Mouse (Mus musculus): ENCODE data around the gene Hibadh.

Hibadh gene

DNA sequence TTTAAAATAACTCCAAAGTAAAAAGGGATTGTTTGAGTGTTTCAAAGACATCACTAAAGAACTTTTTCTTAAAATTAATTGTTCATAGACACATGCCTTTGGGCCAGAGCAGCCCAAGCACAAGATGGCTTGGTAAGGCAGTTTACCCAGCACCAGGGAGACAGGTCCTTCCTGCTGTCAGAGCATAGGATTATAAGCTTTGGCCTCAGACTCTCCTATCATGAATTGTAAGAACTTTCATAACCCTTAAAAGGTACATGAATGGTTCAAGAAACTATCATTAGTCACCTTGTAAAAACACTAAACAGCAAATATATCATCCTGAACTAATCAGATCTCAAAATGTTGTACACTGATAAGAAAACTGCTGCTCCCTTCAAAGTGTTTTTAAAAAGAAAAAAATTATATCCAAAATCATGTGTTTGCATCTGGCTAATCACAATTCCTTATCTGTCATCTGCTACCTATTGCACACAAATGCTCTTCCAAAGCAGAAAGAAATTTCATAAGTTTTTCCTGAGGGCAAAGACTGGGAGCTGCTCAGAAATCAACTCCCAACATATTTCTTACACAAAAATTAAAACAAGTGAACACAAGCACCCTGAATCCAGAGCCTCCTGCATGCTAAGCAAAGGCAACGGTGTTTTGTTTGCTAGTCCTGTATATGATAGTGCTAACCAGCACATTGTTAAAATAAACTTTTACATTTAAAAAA is 1.6 kb downstream of the Hibadh start:
- no peak for DNase-seq (ENCODE audit: low read depth, low spot score)

DNA sequence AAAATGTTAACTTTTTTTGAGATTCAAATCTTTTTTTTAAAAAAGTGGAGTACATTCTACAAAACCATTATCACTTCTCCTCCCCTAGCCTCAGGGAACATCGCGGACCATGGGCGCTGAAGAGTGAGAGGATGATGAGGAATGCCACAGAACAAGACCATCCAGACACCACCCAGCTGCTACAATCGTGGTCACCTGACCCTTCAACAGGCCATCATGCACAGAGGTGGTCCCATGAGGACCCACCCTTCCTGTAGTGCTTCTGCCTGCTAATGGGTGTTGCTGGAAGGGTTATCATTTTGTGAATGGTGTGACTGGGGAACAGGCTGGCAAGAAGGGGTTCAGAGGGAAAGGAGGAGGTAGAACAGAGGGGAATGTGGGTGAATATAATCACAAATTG is 2.9 kb downstream of the Hibadh start:
- DNase-seq (ENCODE audit: low read depth, low spot score) = no peak

DNA sequence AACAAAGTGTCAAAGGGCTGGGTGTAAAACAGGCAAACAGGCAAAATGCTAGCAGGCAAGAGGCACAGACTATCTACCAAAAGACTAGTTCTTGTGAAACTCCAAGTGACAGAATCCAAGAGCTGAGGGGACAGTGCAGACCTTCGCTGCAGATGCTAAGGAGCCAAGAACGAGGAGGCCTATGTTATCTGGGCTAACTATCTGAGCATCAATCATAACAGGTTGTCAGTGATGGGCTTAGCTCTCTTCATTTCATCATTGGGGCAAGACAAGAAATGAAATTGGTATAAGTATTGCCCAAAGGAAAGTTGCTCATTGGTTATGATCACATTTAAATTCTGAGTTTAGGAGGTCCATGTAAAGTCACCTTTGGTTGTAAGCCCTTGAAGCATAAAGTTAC is 4.8 kb downstream of the Hibadh start:
- DNase-seq (ENCODE audit: low read depth, low spot score) = no peak

DNA sequence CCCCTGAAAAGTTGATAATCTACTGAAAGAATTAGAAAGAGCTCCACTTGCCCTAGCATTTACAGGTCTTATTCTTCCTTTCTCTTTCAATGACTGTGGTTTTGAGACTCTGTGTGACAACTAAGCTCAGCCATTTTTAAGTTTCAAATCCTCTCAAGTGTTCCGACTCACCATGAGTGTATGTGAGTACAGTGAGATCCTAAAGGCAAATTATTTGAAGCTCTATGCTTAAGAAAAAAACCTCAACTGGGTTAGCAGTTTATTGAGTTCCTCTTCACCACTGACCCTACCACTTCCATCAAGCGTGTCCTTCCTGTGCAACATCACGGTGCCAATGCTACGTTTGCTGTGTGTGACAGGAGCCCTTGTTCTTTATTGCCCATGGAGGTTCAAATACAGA is 9.6 kb downstream of the Hibadh start:
- DNase-seq (ENCODE audit: low read depth, low spot score) = no peak

DNA sequence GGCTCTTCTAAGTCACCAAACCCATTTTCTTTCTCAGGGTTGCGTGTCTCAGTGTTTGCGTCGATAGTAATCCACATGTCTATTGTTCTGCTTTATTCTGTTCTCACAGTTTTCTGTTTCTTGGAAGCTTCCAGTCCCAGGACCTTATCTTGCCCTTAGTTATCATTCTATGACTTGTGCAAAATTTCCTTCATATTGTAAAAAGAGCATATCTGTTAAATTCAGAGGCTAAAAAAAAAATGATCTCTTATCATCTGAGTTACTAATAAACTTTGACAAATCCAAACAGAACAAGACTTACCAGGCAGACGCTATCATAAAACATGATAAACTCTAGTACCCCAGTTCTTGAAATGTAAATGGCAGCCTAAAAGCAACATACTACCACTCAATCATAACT is 11.0 kb downstream of the Hibadh start:
- DNase-seq (ENCODE audit: low read depth, low spot score) = no peak

DNA sequence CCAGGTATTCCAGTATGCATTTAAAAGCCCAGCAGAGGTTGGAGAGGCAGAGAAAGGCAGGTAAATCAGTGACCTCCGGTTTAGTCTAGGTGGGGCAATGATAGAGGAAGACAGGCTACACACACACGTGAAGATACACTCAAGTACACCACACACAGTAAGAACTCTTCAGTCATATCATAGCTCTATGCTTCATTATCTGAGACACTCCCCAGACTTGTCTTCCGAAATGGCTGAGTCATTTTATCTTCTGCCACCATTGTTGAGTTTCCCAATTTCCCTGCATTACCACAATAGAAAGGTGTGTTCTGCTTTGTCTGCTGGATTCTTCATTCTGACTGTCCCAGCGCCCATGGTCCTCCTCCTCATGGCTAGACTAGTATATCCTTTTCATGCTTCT is 13.5 kb downstream of the Hibadh start:
- DNase-seq (ENCODE audit: low read depth, low spot score) = no peak

DNA sequence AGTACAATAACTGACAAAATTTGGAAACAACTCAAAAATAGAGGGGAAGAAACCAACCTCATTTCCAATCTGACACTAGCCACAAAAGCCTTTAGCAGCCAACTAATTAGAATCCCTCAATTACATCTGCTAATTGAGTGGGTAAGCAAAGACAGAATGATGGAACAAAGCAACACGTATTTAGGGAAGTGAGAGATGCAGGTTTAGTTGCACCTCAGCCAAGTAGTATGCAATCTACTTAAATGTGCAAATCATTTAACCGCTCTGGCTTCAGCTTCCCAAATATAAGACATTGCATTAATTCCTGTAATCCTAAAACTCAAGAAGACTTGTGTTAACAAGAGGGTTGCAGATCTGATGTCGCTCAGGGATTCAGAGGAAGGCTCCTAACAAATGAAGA is 16.4 kb downstream of the Hibadh start:
- DNase-seq (ENCODE audit: low read depth, low spot score) = no peak

DNA sequence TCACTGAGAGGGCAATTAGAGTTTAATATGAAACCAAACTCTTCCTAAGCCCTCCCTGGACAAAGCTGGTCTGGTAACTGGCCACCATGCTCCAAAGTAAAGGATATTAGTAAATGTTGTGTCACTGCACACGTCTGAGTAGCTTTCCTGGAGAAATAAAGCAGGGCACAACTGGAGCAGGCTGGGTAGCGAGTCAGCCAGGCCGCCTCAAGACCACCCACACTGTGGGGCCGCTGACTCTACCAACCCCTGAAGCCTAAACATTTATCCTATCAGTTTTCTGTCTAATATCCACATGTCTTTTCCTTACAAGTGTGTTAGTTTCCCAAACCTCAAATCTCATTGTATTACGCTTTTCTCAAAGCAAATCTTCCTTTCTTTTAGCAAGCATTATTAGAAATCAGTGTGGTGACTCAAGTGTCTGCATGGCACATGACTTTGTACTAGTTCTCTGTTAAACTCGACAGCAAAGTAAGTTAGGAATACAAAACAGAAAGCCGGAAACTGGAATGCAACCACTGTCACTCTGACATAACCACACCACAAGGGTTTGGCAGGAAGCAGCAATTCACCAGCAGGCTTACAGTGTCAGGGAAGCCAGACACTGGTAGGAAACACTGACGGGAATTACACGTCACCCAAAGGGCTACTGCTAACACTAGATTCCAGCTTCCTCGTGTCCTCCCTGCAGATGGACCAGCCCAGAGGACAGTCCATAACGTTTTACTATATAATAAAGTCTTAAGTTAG is 18.3 kb downstream of the Hibadh start:
- no peak for DNase-seq (ENCODE audit: low read depth, low spot score)

DNA sequence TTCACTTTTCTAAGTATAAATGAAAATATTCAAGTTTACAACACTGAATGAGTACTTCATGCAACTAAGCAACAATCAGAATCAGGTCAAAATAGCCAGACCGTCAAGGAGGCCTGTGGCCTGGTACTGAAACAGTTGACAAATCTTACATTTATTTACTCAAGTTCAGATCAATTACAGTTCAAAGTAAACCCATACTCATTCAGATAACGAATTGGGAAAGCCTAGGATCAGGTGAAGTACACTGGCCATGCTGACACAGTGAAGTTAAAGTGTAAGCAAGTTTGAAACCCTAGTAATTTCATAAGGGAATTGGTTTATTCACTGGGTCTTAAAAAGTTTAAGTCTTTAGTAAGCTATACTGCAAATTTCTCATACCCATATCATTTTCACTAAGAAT is 20.1 kb downstream of the Hibadh start:
- DNase-seq (ENCODE audit: low read depth, low spot score) = no peak

DNA sequence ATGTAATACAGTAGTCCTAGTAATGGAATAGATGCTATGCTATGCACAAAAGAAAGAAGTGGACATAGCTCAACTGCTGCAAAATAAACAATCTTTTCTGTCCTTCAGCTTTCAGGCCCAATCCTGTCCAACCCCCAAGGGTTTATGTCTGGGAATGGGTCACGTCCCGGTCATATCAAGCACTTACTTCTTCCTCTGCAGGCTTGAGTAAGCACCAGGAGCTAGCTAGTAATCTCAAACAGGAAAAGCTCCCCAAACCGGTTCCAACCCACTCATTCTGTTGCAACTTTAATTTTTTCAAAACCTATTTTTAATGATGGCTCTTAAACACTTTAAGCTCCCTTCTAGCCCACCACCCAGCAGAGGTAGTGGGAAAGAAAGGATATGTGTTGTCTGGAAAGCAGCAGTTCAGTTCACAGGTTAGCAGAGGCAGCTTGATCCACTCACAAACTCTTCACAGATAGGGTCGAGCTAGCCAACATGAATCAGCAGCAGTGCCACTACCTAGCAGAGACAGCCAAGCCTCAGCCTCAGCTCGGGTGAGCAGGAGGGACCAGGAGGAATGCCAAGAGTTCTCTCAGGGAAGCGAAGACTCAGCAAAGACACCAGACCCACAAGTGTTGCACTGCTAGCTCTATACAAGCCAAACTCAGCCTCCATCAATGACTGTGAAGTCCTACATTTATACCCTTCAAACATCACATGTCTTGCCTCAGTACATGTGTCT is 30.4 kb downstream of the Hibadh start:
- peak; percentile 37 for DNase-seq (ENCODE audit: low read depth, low spot score)

DNA sequence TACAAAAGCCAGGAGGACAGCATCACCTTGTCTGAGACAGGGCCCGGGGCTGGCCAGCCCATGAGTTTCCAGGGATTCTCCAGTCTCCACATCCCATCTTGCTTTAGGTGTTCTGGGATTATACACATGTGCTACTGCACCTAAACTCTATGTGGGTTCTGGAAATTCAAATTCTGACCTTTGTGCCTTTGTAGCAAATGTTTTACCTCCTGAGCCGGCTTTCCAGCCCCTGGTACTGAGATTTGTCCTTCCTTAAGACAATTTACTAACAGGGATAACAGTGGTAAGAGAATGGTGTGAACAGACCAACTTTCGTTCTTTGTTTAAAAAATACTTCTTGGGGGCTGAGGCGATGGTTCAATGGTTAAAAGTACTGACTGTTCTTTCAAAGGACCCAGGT is 32.1 kb downstream of the Hibadh start:
- DNase-seq (ENCODE audit: low read depth, low spot score) = no peak

DNA sequence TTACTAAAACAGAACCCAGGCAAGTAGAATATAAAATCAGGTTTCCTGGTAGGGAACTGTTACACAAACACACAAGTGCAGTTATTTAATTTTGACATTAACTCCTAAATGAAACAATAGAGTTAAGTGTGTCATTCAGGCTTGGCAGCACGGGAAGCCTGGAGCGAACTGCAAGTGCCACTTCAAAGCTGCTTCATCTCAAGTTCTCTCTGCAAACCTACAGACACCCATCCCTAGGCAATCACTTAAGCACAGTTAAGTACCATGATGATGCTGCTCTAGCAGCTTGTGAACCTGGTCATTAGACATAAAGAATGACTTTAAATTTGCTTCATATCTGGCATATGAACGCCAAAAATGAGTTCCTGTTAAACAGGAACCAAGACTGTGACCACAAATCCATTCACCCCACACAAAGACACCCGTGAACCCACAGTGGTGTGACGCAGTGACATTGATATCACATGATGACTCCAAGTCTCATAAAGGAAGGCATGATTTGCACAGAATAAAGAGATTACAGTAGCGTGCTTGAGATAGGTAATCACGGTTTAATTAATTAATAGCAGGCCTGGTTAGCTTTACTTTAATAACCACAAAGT is 33.3 kb downstream of the Hibadh start:
- no peak for DNase-seq (ENCODE audit: low read depth, low spot score)

DNA sequence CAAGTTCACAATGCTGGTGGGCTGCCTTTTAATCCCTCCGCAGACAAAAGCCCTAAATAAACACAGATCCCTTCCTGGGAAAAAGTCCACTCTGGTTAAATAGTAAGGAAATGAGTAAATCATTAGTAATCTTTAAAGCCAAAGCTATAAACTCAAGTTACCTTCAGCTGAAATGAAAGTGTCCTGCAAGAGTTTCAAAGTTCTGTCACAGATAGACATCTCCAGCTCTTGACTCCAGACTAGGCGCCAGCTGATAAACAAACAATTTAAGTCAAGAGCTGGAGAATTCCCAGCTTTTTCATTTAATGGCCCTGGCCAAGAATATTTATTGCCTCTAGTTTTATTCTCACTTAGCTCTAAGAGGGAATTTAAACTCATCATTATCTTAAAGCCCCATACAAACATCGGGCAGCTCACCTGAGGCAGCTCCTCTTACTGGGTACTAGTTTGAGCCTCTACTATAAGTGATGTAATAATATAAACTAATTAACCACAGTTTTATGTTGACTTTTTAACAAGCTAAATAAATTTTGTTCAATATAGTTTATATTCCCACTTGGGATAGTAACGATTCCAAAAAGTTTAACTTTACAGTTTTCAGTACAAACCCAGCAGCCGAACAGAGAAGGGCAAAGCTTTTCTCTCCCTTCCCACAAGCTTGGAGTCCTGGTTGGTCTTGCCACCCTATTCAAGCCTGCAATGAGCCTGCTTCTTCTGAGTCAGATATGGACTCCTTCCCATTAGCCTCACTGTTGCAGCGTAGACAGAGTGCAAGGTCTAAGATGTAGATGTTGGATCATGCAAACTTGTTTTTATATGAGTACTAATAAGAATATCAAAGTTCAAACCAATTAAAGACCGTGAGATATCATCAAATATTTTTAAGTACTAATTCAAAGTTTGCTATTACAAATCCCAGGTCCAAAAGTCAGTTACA is 38.2 kb downstream of the Hibadh start:
- DNase-seq (ENCODE audit: low read depth, low spot score) = no peak

DNA sequence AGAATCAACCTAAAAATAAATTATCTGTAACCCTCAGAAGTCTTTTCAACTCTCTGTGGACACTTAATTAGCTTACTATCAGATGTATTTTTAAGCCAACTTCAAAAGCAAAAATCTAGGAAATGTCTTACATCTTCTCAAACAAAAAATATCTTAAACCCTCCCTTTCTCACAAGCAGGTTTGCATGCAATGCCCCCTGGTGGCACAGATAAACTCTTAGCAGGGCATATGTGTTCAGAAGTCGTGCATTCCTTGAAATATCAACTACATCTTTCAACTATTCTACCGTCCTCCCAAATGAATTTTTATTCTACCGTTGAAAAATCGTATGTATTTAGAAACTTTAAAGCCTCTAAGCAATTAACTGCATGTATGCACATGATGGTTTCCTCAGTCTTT is 39.1 kb downstream of the Hibadh start:
- peak; percentile 77 for DNase-seq (ENCODE audit: low read depth, low spot score)

DNA sequence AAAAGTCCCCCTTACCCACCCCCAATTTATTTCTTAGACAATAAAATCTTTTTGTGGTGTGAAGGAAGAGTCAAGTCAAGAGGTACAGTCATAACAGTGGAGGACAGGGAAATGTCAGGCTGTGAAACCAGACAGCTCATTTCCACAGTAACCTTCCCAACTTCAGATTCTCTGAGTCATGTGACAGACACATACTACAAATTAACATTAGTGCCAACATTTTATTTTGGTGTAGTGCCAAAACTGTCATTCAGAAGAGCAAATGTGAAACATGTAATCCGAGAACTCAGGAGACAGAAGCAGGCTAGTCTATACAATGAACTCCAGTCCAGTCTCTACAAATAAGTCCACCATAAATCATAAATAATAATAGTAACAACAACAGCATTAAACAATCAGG is 45.4 kb downstream of the Hibadh start:
- DNase-seq (ENCODE audit: low read depth, low spot score) = no peak

DNA sequence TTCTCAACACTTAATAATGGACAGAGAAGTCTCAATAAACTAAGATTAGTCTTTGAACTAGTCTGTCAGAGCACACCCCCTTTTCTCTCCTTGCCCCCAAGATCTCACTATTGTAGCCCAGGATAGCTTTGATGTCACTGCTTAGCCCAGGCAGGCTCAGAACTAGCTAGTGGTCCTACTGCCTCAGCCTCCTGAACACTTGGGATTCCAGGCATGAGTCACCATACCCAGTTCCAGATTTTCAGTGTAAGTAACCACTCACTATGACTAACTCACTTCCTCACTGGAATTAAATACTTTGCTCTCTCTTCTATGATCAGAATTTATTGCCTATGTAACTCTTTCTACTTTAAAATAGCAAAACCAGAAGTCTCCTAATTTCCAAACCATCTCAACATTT is 53.6 kb downstream of the Hibadh start:
- no peak for DNase-seq (ENCODE audit: low read depth, low spot score)

DNA sequence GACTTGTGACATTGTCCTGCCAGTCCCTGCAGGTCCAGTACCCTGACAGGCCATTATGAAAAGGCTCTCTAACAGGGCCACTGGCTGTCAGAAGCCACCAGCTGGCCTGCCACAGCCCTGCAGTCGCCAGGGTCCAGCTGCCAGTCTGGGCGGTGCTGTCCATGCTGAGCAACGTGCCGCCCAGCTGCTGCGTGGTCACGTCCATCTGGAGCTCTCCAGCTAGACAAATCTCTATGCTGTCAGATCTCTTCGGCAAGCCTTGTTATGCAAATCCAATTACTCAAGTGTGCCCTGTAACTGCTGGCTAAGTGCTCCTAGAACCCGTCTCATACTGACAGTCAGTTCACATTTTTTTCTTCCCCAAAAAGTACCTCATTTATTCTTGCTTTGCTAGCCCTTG is 55.8 kb downstream of the Hibadh start:
- DNase-seq (ENCODE audit: low read depth, low spot score) = peak; percentile 71

DNA sequence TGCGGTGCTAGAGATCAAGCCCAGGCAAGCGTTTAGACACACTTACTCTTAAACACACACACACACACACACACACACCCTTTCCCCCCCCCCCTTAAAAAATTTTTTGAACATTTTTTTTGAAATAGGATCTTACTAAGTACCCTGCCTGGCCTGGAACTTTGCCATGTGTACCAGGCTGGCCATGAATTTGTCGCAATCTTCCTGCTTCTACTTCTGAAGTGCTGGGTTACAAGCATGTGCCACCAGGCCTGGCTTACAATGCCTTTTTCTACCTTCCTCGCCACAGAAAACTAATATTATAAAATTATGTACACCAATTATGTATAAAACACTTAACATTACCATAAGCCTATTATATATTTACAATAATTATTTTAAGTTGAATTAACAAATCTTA is 59.1 kb downstream of the Hibadh start:
- no peak for DNase-seq (ENCODE audit: low read depth, low spot score)

DNA sequence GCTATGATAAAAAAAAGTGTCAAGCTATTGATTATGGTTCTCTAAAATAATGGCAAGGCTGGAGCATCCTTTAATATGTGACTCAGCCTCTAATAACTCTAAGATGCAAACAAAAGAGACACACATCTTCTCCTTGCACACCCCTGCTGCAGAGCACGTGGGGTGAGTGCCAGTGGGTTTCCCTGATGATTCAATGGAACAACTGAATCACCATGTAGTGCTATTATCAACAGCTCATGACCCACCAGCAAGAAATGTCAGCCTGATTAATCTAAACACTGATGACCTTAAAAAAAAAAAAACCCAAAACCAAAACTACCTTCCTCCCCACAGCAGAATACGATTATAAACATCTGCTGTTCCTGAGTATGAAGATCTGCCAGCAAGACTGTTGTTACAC is 61.9 kb downstream of the Hibadh start:
- peak; percentile 48 for DNase-seq (ENCODE audit: low read depth, low spot score)

DNA sequence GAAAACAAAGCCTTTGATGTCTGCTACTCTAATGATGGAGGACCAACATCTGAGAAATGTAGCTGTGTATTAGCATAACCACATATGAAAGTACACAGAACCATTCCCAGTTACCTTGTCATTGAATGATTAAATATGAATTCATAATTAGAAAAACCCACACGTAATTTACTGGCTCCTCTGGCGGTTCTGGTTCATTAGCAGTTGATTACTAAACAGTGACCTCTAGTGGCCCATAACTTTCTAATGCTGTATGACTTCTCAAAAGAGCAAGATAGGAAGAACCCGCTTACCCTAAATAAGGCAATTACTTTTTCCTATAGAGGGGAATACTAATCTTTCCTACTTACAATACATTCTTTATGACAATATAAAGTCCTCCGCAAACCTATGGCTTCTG is 62.9 kb downstream of the Hibadh start:
- DNase-seq (ENCODE audit: low read depth, low spot score) = peak; percentile 65

DNA sequence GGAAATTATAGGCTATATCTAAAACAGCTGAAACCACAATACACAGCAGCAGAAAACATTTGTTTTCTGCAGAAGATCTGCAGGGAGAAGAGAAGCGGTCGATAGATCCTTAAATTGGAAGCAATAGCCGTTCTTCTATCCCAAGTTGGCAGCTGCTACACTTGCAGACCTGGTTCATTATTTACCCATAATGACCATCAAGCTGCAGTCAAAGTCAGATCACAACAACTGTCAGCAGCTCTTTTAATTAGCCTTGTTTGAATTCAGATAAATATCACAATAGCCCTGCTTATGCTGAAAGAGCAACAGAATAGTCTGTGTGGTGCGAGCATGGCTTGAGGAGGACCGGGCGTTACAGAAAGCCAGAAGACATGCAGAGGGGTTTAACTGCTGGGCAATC is 71.5 kb downstream of the Hibadh start:
- no peak for DNase-seq (ENCODE audit: low read depth, low spot score)

All from brain, adult 2 months (tissue).